Mouse (Mus musculus) cortical plate, adult 2 months (tissue): ENCODE data around the gene Hmgcll1.
A peak's percentile ranks its signal among the peaks of the same experiment; 100 is the strongest.
"Not testable (repeated sequence)": the region's sequence is repeated elsewhere in the genome, so short reads cannot be mapped to it uniquely, and the experiment has no call there.

Experiments
- CTCF ChIP-seq: fragments of 200-500 bp; IDR thresholded peaks from 2 replicates; pipeline ENCODE4 v1.5.1; 2011; ENCODE audit warnings: mild to moderate bottlenecking, control low read depth, low read length; ENCODE audit not compliant: insufficient read depth; ENCODE audit errors: extremely low read depth
- POLR2A ChIP-seq: fragments of 200-500 bp; IDR thresholded peaks from 2 replicates; pipeline ENCODE4 v1.6.1; 2011; ENCODE audit warnings: mild to moderate bottlenecking, low read length, control low read depth; ENCODE audit not compliant: insufficient read depth; ENCODE audit errors: extremely low read depth

GRCm38 (mm10) chr9:76122888-76123287, 108.2 kb downstream of the Hmgcll1 start:
- TF ChIP-seq CTCF: peak; percentile 66
- not testable (repeated sequence) for TF ChIP-seq POLR2A
